Mouse (Mus musculus) limb, embryonic 14.5 days (tissue): ENCODE data around the gene Acox1. TPM values are rescaled to one million over a fixed set of nuclear protein-coding genes. Genes with fewer than 3 reads are reported as not detected.

Experiments
- ATAC-seq: fragments of 200-750 bp; cut with Nextera tagmentation; 2 replicates; pipeline ENCODE4 v1.8.0; 2017; ENCODE audit warnings: low read depth, moderate number of reproducible peaks, moderate TSS enrichment; ENCODE audit not compliant: low FRiP score
- DNase-seq: peaks from one replicate; pipeline ENCODE4 v3.0.0-alpha.2; 2015; ENCODE audit warnings: low spot score
- H3K27ac ChIP-seq: fragments of 300-500 bp; sonication (generic); replicated peaks from 2 replicates; pipeline ENCODE4 v1.5.1; 2014; ENCODE audit warnings: low read depth, mild to moderate bottlenecking, low read length, moderate library complexity, mixed read lengths
- H3K27me3 ChIP-seq: fragments of 300-500 bp; sonication (generic); 2 replicates; pipeline ENCODE4 v1.6.1; 2014; ENCODE audit warnings: low read length, mixed read lengths; ENCODE audit not compliant: control insufficient read depth, insufficient read depth
- H3K36me3 ChIP-seq: fragments of 300-500 bp; sonication (generic); 2 replicates; pipeline ENCODE4 v1.6.1; 2014; ENCODE audit warnings: mild to moderate bottlenecking, low read length, moderate library complexity, mixed read lengths; ENCODE audit not compliant: control insufficient read depth, insufficient read depth
- H3K4me1 ChIP-seq: fragments of 300-500 bp; sonication (generic); 2 replicates; pipeline ENCODE4 v1.6.1; 2014; ENCODE audit warnings: antibody characterized with exemption, low read length, mixed read lengths; ENCODE audit not compliant: control insufficient read depth, insufficient read depth
- H3K4me2 ChIP-seq: fragments of 300-500 bp; sonication (generic); replicated peaks from 2 replicates; pipeline ENCODE4 v1.6.1; 2014; ENCODE audit warnings: low read depth, mild to moderate bottlenecking, low read length, moderate library complexity; ENCODE audit not compliant: severe bottlenecking
- H3K4me3 ChIP-seq: fragments of 300-500 bp; sonication (generic); replicated peaks from 2 replicates; pipeline ENCODE4 v1.5.1; 2014; ENCODE audit warnings: low read length
- H3K9ac ChIP-seq: fragments of 300-500 bp; sonication (generic); 2 replicates; pipeline ENCODE4 v1.6.1; 2014; ENCODE audit warnings: mild to moderate bottlenecking, low read depth, low read length, moderate library complexity; ENCODE audit not compliant: severe bottlenecking
- H3K9me3 ChIP-seq: fragments of 300-500 bp; sonication (generic); 2 replicates; pipeline ENCODE4 v1.6.1; 2016; ENCODE audit warnings: low read length; ENCODE audit not compliant: control insufficient read depth
- POLR2A ChIP-seq: fragments of 200-500 bp; IDR thresholded peaks from 2 replicates; pipeline ENCODE4 v1.8.0; 2012; ENCODE audit warnings: inconsistent platforms, mild to moderate bottlenecking, moderate library complexity, borderline replicate concordance; ENCODE audit not compliant: insufficient read depth, insufficient read length; ENCODE audit errors: extremely low read depth
- WGBS: fragments of 180-500 bp; shearing (Covaris S2); extraction: QIAGEN DNeasy Blood & Tissue Kit; methylation state at CpG from one replicate; pipeline ENCODE4 v1.1.7; 2014; 5-methylcytosine and 5-hydroxymethylcytosine counted together
- polyA plus RNA-seq, 2 experiments: library from polyadenylated mRNA; depleted of rRNA in 1 of 2; stranded (reverse) in 1 of 2; unstranded in 1 of 2; fragments of >200 nt; fragmentation: Nextera tagmentation in 1 of 2; extraction: Ambion mirVana in 1 of 2; gene quantifications; 2 replicates each; pipeline versions ENCODE4 v1.2.1 to v1.2.3; 2012 to 2014

The Acox1 gene
- 38.1 and 42.9 TPM in 2 replicates for polyA plus RNA-seq (2012; rRNA removed)
- polyA plus RNA-seq (2014; fragmentation: Nextera tagmentation; extraction: Ambion mirVana), result 26.3 and 30.1 TPM in 2 replicates

- H3K9ac ChIP-seq, result peak within 1 kb of the TSS; percentile 81
- H3K36me3 ChIP-seq, result peaks cover 21% of the 10 kb centered on the region
- peak; percentile 95 for DNase-seq
- H3K4me3 ChIP-seq, result peak within 1 kb of the TSS; percentile 66
- H3K4me2 ChIP-seq, result peak within 1 kb of the TSS; percentile 45
- H3K9me3 ChIP-seq, result no peaks in the 10 kb centered on the region
- peak within 1 kb of the TSS; percentile 83 for H3K27ac ChIP-seq
- no peaks in the 10 kb centered on the region for H3K27me3 ChIP-seq
- peak; percentile 33; the same call in 1 of the 2 replicates for TF ChIP-seq POLR2A
- ATAC-seq, result peak; percentile 98
- whole genome bisulfite sequencing, result under 1% methylated on average over 51 of the region's 62 CpGs
- H3K4me1 ChIP-seq, result peaks cover 9% of the 10 kb centered on the region
Observed at GRCm38 (mm10) chr11:116198639-116199531, at the start of gene Acox1, which contains the start of gene Ten1. TSS of gene Acox1 (minus strand) at chr11:116199045. TSS of gene Ten1 (plus strand) at chr11:116198855.

- Histone ChIP-seq H3K4me3 (no peak overlapping the region), H3K36me3 (peaks cover 92% of the 10 kb centered on the region), H3K27me3 (no peaks in the 10 kb centered on the region), H3K9ac (no peak overlapping the region), H3K9me3 (no peaks in the 10 kb centered on the region), H3K27ac (no peak overlapping the region), H3K4me2 (no peak overlapping the region), H3K4me1 (no peaks in the 10 kb centered on the region)
- WGBS, result 65% methylated on average over 14 of the region's 14 CpGs
- no peak for ATAC-seq
- no peak for TF ChIP-seq POLR2A
- no peak for DNase-seq
Observed at GRCm38 (mm10) chr11:116247502-116248222, 48.8 kb upstream of the Acox1 start.

GRCm38 (mm10) chr11:116245616-116246015 is 46.8 kb upstream of the Acox1 start:
- no peaks in the 10 kb centered on the region for H3K9me3 ChIP-seq
- ATAC-seq, result no peak
- H3K4me1 ChIP-seq, result peaks cover 8% of the 10 kb centered on the region
- no peak for DNase-seq
- no peak overlapping the region for H3K9ac ChIP-seq
- H3K4me3 ChIP-seq, result no peak overlapping the region
- H3K4me2 ChIP-seq, result no peak overlapping the region
- 76% methylated on average over 5 of the region's 6 CpGs for WGBS
- peaks cover 72% of the 10 kb centered on the region for H3K36me3 ChIP-seq
- no peak overlapping the region for H3K27ac ChIP-seq
- no peak for TF ChIP-seq POLR2A
- H3K27me3 ChIP-seq, result no peaks in the 10 kb centered on the region

GRCm38 (mm10) chr11:116244580-116244979 is 45.7 kb upstream of the Acox1 start:
- Histone ChIP-seq H3K27me3 (no peaks in the 10 kb centered on the region), H3K9me3 (no peaks in the 10 kb centered on the region), H3K4me1 (peaks cover 8% of the 10 kb centered on the region), H3K9ac (no peak overlapping the region), H3K27ac (no peak overlapping the region), H3K4me2 (no peak overlapping the region), H3K36me3 (peaks cover 61% of the 10 kb centered on the region), H3K4me3 (no peak overlapping the region)
- no peak for TF ChIP-seq POLR2A
- WGBS, result 65% methylated on average over 8 of the region's 8 CpGs
- ATAC-seq (no peak), DNase-seq (no peak)

- DNase-seq (no peak), ATAC-seq (no peak)
- Histone ChIP-seq H3K4me2 (no peak overlapping the region), H3K9me3 (no peaks in the 10 kb centered on the region), H3K9ac (peak overlapping the region; percentile 31; the same call in 1 of the 2 replicates), H3K27ac (no peak overlapping the region), H3K4me3 (no peak overlapping the region), H3K36me3 (peaks cover 33% of the 10 kb centered on the region), H3K27me3 (peaks cover 10% of the 10 kb centered on the region; the same call in 1 of the 2 replicates), H3K4me1 (peaks cover 14% of the 10 kb centered on the region)
- 14% methylated on average over 12 of the region's 12 CpGs for WGBS
- no peak for TF ChIP-seq POLR2A
Observed at GRCm38 (mm10) chr11:116241744-116242235, 42.9 kb upstream of the Acox1 start.
